Mouse (Mus musculus) embryonic fibroblast, embryonic 13.5 days (primary cell): ENCODE results near the gene Prdm16.

Experiments
- CTCF ChIP-seq: IDR thresholded peaks from 2 replicates; pipeline ENCODE4 v1.5.1; 2011; ENCODE audit warnings: mild to moderate bottlenecking, control low read depth, low read length, moderate library complexity, borderline replicate concordance; ENCODE audit not compliant: insufficient read depth
- POLR2A ChIP-seq: IDR thresholded peaks from 2 replicates; pipeline ENCODE4 v1.6.1; 2011; ENCODE audit warnings: low read depth, mild to moderate bottlenecking, control low read depth, low read length, moderate library complexity

DNA sequence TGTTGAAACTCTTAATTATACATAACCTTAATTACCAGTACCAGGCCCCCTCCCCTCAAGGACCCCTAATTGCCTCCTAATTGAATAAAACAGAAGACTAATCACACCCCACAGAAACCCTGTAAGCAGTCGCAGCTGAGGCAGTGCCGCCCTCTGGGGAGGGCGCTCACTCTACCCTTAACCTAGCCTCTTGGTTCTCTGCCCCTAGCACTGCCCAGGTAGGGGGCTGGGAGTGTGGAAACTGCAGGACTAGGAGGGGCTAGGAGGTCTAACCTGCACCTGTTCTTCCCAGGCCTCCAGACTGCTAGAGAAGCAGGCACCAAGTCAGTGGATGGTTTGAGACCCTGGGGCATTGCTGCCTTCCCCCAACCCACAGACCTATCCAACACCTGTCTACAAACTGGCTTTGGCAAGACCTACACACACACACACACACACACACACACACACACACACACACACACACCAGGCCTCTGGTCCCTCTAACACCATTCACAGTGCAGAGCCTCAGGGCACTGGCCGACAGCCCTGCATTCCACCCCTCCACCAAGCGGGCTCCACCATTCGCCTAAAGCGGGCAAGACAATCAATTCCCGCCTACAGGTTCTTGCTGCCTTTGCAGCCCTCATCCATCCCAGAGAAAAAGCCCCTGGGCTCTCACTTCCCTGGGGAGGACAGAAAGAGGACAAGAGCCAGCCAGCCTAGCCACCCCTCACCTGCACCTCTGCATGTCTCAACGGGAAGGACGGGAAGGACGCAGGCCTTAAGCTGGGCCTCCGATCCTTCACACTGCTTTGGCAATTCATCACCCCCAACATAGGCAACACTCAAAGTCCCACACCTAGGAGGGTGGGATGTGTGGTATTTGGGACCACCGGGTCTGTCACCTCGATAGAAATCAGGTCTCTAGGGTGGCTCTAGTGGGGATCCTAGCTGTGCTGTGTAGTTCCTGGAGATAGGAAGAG, 3.6 kb downstream of the Prdm16 start:
- no peak for TF ChIP-seq POLR2A
- no peak for TF ChIP-seq CTCF
